Mouse (Mus musculus): ENCODE measurements around the gene Rbm20. TPM values are rescaled to one million over a fixed set of nuclear protein-coding genes. Genes with fewer than 3 reads are reported as not detected.

Rbm20 gene
- total RNA-seq, 2 experiments from 2014 or later = 75.3 to 75.4 TPM

GRCm38 (mm10) chr19:53755346-53755745 lies 78.2 kb downstream of the Rbm20 start:
- DNase-seq (ENCODE audit: low spot score) = no peak

- no peak for DNase-seq (ENCODE audit: low spot score)
Observed at GRCm38 (mm10) chr19:53757432-53758109, 80.5 kb downstream of the Rbm20 start.

GRCm38 (mm10) chr19:53758881-53759418 lies 81.8 kb downstream of the Rbm20 start:
- DNase-seq (ENCODE audit: low spot score) = no peak

- peak; percentile 40 for DNase-seq (ENCODE audit: low spot score)
Observed at GRCm38 (mm10) chr19:53760125-53761101, 83.3 kb downstream of the Rbm20 start.

GRCm38 (mm10) chr19:53762749-53763438 lies 85.8 kb downstream of the Rbm20 start:
- DNase-seq (ENCODE audit: low spot score) = no peak

- no peak for DNase-seq (ENCODE audit: low spot score)
Observed at GRCm38 (mm10) chr19:53764688-53765478, 87.8 kb downstream of the Rbm20 start.

GRCm38 (mm10) chr19:53768478-53768877 lies 91.4 kb downstream of the Rbm20 start:
- peak; percentile 62 for DNase-seq (ENCODE audit: low spot score)

- peak; percentile 82 for DNase-seq (ENCODE audit: low spot score)
Observed at GRCm38 (mm10) chr19:53773937-53774640, 97.0 kb downstream of the Rbm20 start.

- no peak for DNase-seq (ENCODE audit: low spot score)
Observed at GRCm38 (mm10) chr19:53774641-53775350, 97.7 kb downstream of the Rbm20 start.

- no peak for DNase-seq (ENCODE audit: low spot score)
Observed at GRCm38 (mm10) chr19:53779402-53779801, 102.3 kb downstream of the Rbm20 start.

GRCm38 (mm10) chr19:53779818-53780217 lies 102.7 kb downstream of the Rbm20 start:
- no peak for DNase-seq (ENCODE audit: low spot score)

- no peak for DNase-seq (ENCODE audit: low spot score)
Observed at GRCm38 (mm10) chr19:53780752-53781602, 103.9 kb downstream of the Rbm20 start.

- no peak for DNase-seq (ENCODE audit: low spot score)
Observed at GRCm38 (mm10) chr19:53781826-53782225, 104.7 kb downstream of the Rbm20 start.

GRCm38 (mm10) chr19:53785352-53785751 lies 108.2 kb downstream of the Rbm20 start:
- DNase-seq (ENCODE audit: low spot score) = peak; percentile 40

- DNase-seq (ENCODE audit: low spot score) = no peak
Observed at GRCm38 (mm10) chr19:53786239-53786638, 109.1 kb downstream of the Rbm20 start.

GRCm38 (mm10) chr19:53786836-53787235 lies 109.7 kb downstream of the Rbm20 start:
- DNase-seq (ENCODE audit: low spot score) = peak; percentile 31

GRCm38 (mm10) chr19:53788621-53789331 lies 111.7 kb downstream of the Rbm20 start:
- DNase-seq (ENCODE audit: low spot score) = no peak

GRCm38 (mm10) chr19:53789571-53789970 lies 112.5 kb downstream of the Rbm20 start:
- no peak for DNase-seq (ENCODE audit: low spot score)
